Mouse (Mus musculus): ENCODE results near the gene Pwwp2a.

Gene Pwwp2a

DNA sequence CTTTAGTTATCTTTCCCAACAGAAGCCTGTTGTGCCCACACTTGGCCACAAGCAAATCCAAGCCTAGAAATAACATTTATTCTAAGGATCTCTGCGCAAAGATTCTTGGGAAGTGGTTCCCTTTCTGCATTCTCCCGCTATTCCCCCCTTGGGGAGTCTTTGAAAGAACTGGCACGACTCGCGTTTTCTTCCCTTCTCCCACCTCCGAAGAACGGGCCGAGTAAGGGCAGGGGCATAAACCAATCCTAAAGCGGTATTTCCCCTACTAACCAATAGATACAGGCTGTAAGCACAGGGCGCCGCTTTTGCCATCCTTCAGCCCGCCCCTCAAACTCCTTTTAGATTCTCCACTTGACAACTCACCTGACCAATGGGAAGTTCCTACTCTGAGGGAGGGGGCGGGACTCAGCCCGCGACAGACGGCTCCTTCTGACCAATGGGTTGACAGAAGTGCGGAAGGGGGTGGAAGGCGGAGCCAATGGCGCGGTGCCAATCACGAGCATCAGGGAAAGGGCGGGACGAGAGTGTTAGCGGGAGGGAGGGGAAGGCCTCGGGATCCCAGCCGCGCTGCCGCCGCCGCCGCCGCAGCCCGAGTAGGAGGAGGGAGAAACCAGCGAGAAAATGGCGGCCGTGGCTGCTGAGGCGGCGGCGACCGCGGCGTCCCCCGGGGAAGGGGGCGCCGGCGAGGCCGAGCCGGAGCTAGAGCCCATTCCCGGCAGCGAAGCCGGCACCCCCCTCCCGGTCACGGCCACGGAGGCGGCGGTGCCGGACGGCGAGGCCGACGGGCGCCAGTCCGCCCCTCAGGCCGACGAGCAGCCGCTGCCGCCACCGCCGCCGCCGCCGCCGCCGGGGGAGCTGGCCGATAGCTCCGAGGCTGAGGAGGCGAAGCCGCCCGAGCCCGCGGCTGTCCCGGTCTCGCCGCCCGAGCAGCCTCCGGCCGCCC lies at the start of gene Pwwp2a:
Gene Pwwp2a (plus strand): TSS at position 527 of the 943 bp plus-strand sequence.
- peak; percentile 100 for DNase-seq (ENCODE audit: low read depth, low spot score)

DNA sequence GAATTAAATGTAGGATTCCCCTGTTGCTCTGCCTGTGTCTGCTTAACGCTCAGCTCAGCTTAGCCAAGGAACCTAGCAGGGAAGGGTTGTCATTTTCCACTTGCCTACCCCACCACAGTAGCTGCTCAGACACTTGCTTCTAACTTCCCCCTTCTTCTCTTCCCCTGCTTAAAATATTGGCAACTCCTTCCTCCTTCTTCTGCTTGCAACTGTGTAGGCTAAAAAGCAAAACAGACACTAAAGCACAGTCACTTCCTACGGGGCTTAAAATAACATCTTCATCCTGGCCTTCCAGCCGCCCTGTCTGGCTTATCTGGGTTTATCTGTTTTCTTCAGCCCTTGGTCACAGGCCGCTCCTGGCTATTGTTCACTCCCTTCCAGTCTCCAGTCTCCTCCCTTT lies 49.2 kb upstream of the Pwwp2a start:
- DNase-seq (ENCODE audit: low read depth, low spot score), result no peak

DNA sequence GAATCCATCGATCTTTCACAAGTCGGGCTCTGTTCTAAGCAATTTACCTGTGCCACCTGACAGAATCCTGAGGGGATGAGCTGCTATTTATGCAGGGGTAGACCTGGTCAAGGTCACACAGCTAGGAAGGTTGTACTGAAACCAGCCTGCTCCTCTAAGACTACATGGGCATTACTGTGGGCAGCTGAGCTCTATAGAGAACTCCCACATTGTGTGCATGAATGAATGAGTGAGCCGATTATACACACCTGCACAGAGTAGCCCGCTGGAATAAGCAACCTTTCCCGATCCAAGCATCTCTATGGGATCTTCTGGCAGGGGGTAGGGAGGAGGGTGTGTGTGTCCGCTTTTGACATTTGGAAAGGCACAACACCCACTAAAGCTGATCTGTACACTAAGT lies 48.6 kb upstream of the Pwwp2a start:
- no peak for DNase-seq (ENCODE audit: low read depth, low spot score)

DNA sequence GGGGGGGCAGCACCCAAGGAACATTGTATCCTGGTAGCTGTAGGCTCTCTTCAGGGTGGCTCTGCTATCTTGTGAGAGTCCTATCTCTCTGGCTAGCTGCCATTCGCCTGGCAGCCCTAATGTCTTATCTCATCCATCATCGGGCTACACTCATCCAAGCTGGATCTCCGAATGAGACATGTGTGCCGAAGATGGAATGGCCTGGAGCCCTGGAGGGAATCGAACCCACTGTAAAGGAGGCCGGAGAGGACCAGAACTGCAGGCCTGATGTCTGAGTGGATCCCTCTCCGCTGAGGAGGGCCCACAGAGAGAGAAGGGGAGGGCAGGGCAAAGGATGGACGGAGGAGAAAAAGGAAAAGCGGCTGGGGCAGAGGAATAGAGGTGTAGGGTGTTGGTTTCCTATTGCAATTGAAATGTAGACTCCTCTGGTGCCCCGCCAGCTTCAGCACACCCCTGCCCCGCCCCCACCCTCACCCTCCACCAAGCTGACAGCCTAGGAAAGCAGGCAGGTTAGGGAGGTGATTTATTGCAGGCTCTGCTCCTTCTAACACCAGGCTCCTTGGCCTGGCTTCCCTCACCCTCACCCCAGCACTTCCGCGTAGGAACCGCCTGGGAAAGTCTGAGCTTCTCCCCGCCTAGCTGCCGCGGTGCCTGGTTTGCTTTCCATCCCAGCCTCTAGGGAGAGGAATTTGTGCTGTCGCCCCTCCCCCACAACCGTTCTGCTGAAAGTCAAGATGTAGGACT lies 48.0 kb upstream of the Pwwp2a start:
- no peak for DNase-seq (ENCODE audit: low read depth, low spot score)

DNA sequence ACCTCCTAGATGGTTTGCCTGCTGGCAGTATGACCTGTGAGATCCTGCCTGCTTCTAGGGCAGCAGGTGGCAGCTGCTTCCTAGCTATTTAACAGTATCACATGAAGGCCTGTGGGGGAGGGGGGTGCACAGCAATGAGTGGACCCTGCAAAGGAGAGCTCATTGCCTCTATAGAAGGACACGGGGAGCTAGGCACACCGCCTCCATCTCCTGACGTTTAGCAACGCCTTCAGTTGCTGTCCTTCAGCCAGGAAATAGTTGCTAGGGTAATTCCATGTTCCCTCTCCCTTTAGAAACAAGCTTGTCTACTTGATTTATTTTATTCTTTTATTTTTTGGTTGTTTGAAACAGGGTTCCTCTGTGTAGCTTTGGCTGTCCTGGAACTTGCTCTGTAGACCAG lies 45.0 kb upstream of the Pwwp2a start:
- no peak for DNase-seq (ENCODE audit: low read depth, low spot score)

DNA sequence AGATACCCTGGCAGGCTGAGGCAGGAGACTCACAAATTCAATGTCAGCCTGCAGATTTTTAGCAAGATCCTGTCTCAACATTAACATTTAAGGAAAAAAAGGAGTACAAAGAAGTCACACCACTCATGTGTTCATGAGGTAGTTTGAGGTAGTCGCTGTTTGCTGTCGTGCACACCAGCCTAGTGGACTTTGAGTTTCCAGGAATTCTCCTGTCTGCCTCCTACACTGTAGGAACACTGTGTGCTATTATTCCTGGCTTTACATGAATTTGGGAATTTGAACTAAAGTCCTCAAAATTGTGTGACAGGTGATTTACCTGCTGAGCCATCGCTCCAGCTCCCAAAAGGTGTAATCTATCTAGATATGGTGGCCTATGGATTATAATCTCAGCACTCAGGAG lies 43.3 kb upstream of the Pwwp2a start:
- no peak for DNase-seq (ENCODE audit: low read depth, low spot score)

GRCm38 (mm10) chr11:43643180-43643591 lies 38.6 kb upstream of the Pwwp2a start:
- DNase-seq (ENCODE audit: low read depth, low spot score), result no peak

GRCm38 (mm10) chr11:43645286-43645685 lies 36.5 kb upstream of the Pwwp2a start:
- DNase-seq (ENCODE audit: low read depth, low spot score), result no peak

GRCm38 (mm10) chr11:43653051-43653475 lies 28.7 kb upstream of the Pwwp2a start:
- DNase-seq (ENCODE audit: low read depth, low spot score), result peak; percentile 6

DNA sequence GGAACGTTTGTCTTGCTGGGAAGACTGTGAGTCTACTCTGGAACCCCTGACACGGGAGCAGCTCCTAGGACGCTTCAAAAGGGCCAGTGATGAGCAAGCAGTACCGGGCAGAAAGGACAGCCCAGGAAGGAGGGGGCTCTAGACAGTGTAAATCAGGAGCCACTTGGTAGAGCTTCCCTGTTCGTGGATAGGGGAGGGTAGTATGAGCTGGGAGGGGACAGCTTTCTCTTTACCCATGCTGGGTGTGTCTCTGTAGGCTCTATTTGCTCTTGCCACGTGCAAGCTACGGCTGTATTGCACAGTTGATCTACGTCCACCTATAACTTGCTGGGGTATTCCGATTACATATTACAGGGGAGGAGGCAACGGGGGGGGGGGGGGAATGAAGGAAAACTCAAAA lies 25.3 kb upstream of the Pwwp2a start:
- no peak for DNase-seq (ENCODE audit: low read depth, low spot score)

DNA sequence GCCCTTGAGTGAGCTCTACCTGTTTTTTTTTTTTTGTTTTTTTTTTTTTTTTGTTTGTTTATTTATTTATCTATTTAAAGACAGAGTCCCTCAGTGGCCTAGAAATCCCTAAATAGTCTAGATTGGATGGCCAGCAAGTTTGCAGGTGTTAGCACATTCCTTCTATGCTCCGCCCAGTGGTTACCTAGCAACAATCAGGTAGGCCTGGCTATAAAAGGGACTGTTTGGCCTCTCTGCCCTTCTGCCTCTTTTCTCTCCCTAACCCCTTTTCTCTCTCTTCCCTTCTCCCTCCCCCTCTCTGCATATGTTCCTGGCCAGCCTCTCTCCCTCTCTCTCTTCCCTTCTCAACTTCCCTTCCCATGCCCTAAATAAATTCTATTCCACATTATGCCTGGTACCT lies 23.8 kb upstream of the Pwwp2a start:
- DNase-seq (ENCODE audit: low read depth, low spot score), result no peak

- DNase-seq (ENCODE audit: low read depth, low spot score), result no peak
These were observed 14.6 kb upstream of the Pwwp2a start for GRCm38 (mm10) chr11:43667038-43667745.

GRCm38 (mm10) chr11:43682415-43683217 lies 818 bp downstream of the Pwwp2a start:
- DNase-seq (ENCODE audit: low read depth, low spot score), result peak; percentile 82

- DNase-seq (ENCODE audit: low read depth, low spot score), result no peak
These were observed 7.1 kb downstream of the Pwwp2a start for GRCm38 (mm10) chr11:43688850-43689249.

DNA sequence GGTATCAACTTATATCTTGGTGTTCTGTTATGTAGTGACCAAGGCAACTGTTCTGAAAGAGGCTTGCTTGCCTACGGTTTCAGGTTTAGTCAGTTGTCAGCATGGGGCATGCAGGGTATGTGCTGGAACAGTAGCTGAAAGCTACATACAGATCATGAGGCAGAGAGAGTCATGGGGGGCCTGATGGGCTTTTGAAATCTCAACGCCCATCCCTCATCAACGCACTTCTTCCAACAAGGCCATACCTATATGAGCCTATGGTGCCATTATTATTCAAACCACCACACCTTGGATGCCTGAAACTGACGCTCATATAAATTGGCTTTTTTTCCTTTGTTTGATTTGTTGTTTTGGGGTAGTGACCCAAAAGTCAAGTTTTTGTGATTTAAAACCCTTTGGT lies 14.8 kb downstream of the Pwwp2a start:
- no peak for DNase-seq (ENCODE audit: low read depth, low spot score)

DNA sequence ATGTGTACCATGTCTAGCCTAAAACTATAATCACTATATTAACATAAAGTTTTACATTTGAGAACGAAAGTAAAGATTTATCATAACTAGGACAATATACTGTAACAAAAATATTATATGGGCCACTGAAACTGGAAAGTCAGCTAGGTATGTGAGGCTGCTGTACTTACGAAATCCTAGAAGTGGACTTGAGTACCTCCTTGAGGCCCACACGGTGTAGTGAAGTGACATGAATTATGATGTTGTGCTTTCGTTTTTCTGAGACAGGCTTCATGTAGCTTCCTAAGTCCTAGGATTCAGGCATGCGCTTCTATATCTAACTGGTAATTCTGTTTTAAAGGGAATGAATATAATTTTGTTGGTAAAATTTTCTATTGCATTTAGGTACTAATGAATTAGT lies 16.8 kb downstream of the Pwwp2a start:
- DNase-seq (ENCODE audit: low read depth, low spot score), result no peak

DNA sequence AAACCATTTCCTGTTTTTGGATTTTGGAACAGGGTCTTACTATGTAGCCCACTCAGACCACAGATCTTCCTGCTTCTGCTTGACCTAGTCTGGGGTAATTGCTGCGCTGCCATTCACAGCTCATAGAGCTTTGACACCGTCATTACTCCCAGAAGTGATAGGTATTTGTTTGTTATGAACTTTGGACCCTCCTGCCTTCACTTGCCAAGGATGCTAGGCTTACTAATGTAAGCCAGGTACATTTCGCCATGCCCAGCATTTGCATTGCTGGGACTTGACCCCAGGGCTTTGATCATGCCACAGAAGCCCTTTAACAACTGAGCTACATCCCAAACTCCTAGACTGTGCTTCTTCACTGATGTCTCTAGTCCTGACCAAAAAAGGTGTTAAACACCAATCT lies 18.5 kb downstream of the Pwwp2a start:
- no peak for DNase-seq (ENCODE audit: low read depth, low spot score)

GRCm38 (mm10) chr11:43703552-43703951 lies 21.8 kb downstream of the Pwwp2a start:
- DNase-seq (ENCODE audit: low read depth, low spot score), result peak; percentile 26

DNA sequence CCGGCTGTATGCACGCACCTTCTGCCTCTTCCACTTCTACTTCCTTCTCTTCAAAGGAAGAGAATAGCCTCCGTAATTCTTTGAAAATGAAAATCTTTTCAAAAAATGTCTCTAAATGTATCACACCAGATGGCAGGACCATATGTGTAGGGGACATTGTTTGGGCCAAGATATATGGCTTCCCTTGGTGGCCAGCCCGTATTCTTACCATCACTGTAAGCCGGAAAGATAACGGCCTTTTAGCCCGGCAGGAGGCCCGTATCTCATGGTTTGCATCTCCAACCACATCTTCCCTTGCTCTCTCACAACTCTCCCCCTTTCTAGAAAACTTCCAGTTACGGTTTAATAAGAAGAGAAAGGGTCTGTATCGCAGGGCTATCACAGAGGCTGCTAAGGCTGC lies 24.0 kb downstream of the Pwwp2a start:
- DNase-seq (ENCODE audit: low read depth, low spot score), result no peak

GRCm38 (mm10) chr11:43708409-43708808 lies 26.6 kb downstream of the Pwwp2a start:
- DNase-seq (ENCODE audit: low read depth, low spot score), result no peak

DNA sequence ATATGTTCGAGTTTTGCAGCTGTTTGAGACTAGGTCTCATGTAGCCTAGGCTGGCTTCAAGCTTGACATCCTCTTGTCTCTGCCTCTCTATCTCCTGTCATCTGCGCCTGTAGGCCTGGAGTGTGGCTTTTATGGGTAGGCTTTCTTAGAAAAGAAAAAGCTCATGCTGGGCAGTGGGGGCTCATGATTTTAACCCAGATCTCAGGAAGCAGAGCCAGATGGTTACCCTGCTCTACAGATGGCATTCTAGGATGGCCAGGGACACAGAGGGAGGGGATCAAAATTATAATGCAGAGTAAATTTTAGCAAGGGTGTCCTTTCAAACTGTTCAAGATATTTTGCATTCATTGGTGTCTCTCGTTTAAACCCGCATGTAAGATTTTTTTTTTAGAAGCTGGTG lies 30.4 kb downstream of the Pwwp2a start:
- DNase-seq (ENCODE audit: low read depth, low spot score), result no peak
